Mouse (Mus musculus): ENCODE measurements at regions not wholly inside any gene's neighbourhood (a gene's known extent, or its start where the extent isn't known, plus 50 kb on each side); places are given as distances from the start of the nearest gene placed in this dataset.

DNA sequence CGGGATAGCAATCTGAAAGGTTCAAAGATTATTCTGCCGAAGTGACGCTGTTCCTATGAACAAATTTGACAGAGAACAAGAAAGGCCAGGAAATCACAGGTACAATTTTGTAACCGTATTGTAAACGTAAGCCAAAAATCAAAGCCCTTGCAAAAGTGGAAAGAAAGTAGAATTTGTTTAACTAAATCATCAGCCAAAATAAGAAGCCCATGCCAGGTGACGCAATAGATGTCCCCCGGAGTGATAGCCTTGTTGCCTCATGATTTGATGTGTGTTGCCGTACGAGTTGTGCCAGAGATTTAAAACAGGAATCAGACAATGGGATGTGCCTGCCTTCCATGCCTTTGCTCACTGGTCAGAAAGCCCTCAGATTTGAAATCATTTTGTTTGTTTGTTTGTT is 144.3 kb upstream of the Cdkn3 start:
- H3K4me3 ChIP-seq (ENCODE audit: insufficient read depth, low read depth, low read length), result no peak overlapping the region

DNA sequence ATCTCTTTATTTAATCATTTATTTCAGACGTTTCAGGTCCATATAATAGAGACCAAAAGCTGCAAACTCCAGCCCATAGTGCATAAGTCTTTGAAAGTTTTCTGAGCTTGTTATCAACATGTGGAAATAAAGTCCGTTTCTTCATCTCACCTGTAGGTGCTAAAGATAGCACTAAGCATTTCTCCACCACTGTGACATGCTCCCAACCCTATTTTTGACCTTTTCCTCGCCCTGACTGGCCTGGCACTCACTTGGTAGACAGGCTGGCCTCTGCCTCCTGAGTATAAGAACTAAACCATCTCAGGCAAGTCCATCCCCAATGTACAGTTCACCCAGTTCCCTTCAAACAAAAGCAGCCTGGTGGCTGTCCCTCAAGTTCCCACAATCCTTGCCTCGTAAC is 145.4 kb upstream of the Cdkn3 start:
- Histone ChIP-seq H3K27ac (replicated peaks; ENCODE audit: low read depth, low read length) (no peak overlapping the region), H3K4me3 (ENCODE audit: insufficient read depth, low read depth, low read length) (no peak overlapping the region), H3K4me1 (ENCODE audit: control insufficient read depth, insufficient read depth, insufficient read length, low read length) (no peaks in the 10 kb centered on the region)

More for the DNA sequence above, 144.3 kb upstream of the Cdkn3 start:
- no peak overlapping the region for H3K27ac ChIP-seq (replicated peaks; ENCODE audit: low read depth, low read length)
- H3K4me1 ChIP-seq (ENCODE audit: control insufficient read depth, insufficient read depth, insufficient read length, low read length), result no peaks in the 10 kb centered on the region

DNA sequence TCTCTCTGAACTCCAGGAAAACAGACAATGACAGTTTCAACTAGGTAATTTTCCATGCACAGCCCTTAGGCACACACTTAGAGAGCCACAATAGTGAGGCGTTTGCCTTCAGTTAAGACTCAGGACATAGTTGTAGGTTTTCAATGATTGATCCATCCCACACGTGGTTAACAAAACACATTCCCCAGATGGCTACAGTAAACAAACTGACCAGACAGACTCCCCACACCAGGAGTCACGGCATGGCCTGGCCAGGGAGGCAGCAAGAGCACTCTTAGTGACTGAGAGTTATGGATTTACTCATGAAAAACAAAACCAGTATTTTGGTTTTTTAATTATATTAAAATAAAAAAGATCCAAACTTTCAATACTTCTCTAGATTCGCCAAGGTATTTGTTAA is 146.6 kb upstream of the Cdkn3 start:
- no peak overlapping the region for H3K27ac ChIP-seq (replicated peaks; ENCODE audit: low read depth, low read length)
- no peaks in the 10 kb centered on the region for H3K4me1 ChIP-seq (ENCODE audit: control insufficient read depth, insufficient read depth, insufficient read length, low read length)
- H3K4me3 ChIP-seq (ENCODE audit: insufficient read depth, low read depth, low read length), result no peak overlapping the region

DNA sequence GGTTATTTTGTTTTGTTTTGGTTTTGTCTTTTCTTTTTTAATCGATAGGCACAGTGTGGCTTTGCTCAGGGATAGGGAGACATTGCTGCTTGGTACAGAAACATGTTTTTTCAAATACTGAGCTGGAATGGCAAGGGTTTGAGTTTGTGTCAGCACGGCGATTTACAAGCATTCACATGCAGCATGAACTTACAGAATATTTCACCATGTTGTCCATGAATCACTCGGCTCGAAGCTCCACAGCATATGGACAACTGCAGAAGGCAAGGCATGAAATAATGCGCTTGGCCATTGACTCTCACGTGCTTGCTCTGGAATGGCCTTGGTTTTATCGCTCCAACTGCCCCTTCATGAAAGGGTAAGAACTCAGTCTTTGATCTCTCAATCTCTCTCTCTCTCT is 147.1 kb upstream of the Cdkn3 start:
- no peak overlapping the region for H3K4me3 ChIP-seq (ENCODE audit: insufficient read depth, low read depth, low read length)

DNA sequence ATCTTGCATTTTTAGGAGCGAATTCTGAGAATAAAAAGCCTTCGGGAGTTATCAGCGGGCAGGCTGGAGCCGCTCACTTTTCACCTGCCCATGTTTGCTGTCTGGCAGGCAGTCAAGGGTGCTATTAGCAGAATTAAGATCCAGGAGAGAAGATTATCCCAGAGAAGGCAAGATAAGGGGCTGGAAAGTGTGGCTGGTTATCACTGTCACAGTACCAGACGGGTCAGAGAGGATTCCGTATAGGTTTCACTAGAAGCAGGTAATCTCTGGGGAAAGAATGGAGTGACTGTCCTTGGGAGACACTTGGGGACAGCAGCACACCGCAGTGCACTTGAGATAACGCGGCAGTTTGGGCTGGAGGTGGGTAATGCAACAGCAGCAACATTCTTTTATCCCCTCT is 147.8 kb upstream of the Cdkn3 start:
- Histone ChIP-seq H3K4me1 (ENCODE audit: control insufficient read depth, insufficient read depth, insufficient read length, low read length) (no peaks in the 10 kb centered on the region), H3K27ac (replicated peaks; ENCODE audit: low read depth, low read length) (no peak overlapping the region), H3K4me3 (ENCODE audit: insufficient read depth, low read depth, low read length) (no peak overlapping the region)

More for the DNA sequence above, 147.1 kb upstream of the Cdkn3 start:
- Histone ChIP-seq H3K27ac (replicated peaks; ENCODE audit: low read depth, low read length) (no peak overlapping the region), H3K4me1 (ENCODE audit: control insufficient read depth, insufficient read depth, insufficient read length, low read length) (no peaks in the 10 kb centered on the region)

DNA sequence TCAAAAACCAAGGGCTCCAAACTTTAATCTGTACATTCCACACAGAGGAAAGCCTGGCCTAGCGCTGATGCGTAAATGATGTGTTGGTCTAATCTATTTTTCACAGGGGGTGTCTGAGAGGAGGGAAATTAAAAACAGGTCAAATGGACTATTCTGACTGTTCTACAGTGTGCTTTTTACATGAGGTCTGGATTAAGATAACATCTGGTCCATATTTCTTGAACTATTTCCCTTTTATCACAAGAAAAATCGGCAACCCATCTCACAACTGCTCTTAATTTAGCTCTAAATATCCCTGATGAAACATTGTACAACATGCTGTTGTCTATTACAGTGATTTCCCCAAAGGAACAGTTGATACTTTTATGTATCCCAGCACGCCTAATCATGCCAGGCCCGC is 149.4 kb upstream of the Cdkn3 start:
- no peaks in the 10 kb centered on the region for H3K4me1 ChIP-seq (ENCODE audit: control insufficient read depth, insufficient read depth, insufficient read length, low read length)
- H3K4me3 ChIP-seq (ENCODE audit: insufficient read depth, low read depth, low read length), result no peak overlapping the region
- no peak overlapping the region for H3K27ac ChIP-seq (replicated peaks; ENCODE audit: low read depth, low read length)

DNA sequence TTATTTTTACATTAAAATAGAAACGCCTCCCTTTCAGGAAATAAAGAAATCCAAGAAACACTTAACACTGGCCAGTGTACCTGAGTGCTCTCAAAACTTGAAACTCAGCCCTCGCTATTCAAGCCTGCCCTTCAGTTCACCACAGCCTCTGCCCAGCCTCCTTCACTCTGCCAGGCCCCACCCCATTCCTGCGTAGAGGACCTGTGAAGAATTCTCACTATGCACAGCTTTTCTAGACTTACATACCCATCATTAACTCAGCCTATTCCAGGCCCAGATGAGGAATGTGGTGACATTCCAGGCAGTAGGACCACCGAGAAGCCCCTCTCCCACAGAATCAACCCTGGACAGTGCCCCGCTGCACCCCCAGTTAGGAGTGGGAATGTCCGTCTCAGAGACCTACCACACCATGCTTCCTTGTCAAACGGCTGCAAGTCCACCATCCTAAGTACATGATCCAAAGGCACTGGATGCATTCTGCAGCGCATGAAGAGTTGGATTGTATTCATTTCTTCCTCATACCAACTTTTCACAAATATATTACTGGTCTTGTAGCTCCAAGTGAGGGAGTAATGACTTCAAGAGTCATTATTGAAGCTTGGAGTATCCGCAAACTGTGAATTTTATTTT is 150.0 kb upstream of the Cdkn3 start:
- Histone ChIP-seq H3K27ac (replicated peaks; ENCODE audit: low read depth, low read length) (no peak overlapping the region), H3K4me3 (ENCODE audit: insufficient read depth, low read depth, low read length) (no peak overlapping the region), H3K4me1 (ENCODE audit: control insufficient read depth, insufficient read depth, insufficient read length, low read length) (no peaks in the 10 kb centered on the region)

DNA sequence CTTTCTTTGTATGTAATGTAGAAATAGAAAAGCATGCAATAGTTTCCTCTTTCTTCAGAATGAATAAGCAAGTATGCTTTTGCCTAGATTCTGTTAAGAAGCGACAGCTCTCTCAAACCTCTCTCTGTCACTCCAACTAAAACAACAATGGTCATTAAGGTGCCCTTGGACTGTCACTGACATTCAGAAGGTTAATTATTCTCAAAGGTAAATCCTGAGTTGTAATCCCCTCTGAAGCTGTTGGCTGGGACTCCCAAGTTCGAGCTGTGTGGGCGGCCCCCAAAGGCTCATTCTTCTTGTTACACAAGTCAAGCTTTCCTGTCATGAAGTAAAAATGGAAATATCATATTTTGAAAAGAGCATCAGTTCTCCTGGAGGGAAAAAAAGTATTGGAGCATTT is 153.6 kb upstream of the Cdkn3 start:
- H3K4me1 ChIP-seq (ENCODE audit: control insufficient read depth, insufficient read depth, insufficient read length, low read length), result no peaks in the 10 kb centered on the region
- H3K27ac ChIP-seq (replicated peaks; ENCODE audit: low read depth, low read length), result no peak overlapping the region
- H3K4me3 ChIP-seq (ENCODE audit: insufficient read depth, low read depth, low read length), result no peak overlapping the region

DNA sequence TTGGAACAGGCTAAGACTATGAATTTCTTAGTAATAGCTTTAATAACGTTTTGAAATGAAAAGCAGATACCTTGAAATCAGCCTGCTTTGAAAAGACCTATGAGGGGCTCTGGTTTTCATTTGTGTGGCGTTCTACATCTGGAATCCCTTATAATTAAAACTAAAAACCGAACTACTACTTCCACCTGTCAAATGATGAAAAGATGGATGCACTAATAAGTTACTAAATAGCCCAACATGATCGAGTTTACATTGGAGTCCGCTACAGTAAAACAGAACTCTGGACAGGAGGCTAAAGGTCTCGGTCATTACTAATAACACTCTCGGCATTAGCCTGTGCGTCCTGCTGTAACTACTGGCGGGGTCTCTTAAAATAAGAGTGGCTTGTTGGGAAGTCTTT is 154.3 kb upstream of the Cdkn3 start:
- Histone ChIP-seq H3K27ac (replicated peaks; ENCODE audit: low read depth, low read length) (no peak overlapping the region), H3K4me1 (ENCODE audit: control insufficient read depth, insufficient read depth, insufficient read length, low read length) (no peaks in the 10 kb centered on the region), H3K4me3 (ENCODE audit: insufficient read depth, low read depth, low read length) (no peak overlapping the region)

DNA sequence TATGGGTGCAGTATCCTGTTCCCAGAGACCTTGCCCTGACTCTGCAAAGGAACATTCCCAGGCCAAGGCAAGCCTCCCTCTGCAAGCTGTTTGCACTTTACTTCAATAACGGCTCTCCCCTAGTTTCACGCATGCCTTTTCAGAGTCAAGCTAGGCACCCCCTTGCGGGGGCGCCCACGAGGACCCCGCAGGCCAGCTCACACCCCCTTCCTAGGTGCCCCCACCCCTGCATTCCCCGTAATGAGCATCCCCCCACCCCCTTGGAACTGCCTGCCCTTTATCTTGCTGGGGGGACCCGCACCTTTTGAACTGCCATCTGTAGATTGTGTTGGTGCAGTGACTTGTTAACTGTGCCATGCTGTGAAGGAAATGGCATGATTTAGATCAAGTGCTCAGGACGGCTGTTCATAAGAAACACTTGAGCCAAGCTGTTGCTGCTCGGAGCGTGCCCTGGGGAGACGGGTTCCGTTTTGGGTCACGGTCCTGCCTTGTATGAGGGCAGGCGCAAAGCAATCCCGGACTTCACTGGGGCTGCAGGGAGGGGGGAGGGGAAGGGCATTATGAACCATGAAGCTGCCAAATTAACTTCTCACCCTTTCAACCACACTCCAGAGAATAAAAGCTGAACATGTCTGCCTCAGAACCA is 155.3 kb upstream of the Cdkn3 start:
- H3K4me1 ChIP-seq (ENCODE audit: control insufficient read depth, insufficient read depth, insufficient read length, low read length), result no peaks in the 10 kb centered on the region
- no peak overlapping the region for H3K4me3 ChIP-seq (ENCODE audit: insufficient read depth, low read depth, low read length)
- H3K27ac ChIP-seq (replicated peaks; ENCODE audit: low read depth, low read length), result no peak overlapping the region

DNA sequence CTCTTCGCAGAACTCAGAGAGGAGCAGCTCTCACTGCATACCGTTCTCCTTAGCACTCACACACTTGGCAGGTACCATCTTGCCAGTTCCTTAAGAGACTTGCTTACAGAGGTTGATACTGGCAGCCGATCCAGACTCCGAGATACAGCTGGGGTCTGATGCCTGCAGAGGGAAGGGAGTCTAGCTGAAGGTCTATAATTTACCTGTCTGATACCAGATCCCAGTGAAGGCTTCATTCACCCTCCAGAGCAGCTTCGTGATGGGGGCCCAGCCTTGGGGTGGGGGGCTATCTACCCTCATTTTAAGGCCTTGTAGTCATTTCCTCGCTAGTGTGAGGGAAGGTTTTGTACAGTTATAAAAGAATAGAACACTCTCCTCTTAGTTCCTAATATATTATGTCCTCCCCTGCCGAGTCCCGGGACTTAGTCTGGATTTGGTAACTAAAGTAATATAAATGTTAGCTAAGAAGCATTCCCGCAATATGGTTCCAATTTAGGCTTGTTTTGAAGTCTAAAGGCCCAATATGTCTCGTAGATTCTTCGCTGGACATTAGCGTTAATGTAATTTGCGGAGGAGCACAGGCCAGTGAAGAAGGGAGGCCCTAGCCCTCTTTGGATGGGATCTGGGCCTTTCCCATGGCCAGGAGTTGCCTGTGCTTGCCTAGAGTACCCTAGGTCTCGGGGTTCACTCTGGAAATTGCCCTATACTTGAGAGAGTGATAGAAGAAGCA is 156.0 kb upstream of the Cdkn3 start:
- Histone ChIP-seq H3K27ac (replicated peaks; ENCODE audit: low read depth, low read length) (no peak overlapping the region), H3K4me3 (ENCODE audit: insufficient read depth, low read depth, low read length) (no peak overlapping the region), H3K4me1 (ENCODE audit: control insufficient read depth, insufficient read depth, insufficient read length, low read length) (no peaks in the 10 kb centered on the region)

DNA sequence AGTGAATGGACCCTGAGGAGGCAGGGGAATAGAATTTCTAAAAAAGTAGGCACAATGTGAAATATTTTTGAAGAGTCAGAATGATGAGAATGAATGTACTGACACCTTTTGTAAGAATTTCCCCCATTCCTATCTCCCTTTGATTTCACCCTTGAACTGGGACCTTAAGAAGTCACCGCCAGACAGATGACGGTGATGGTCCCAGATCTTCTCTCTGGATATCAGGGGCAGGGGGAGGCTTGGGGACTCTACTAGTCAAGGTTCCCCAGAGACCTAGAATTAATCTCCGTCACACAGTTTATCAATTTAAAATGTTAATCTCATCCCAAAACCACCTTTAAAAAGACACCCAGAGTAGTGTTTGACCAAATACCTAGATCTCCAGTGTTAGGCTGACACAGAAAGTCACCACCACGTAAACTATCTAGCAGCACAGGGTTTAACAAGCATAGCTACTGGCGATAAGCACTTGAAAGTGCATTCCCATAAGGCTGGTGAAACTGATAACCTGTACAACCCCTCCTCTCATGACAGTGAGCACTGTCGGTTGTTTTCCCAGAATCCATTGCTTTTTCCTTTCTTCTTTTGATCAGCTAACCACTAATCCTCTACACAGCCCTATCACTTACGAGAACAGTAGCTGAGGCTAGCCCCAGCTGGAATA is 163.5 kb upstream of the Cdkn3 start:
- Histone ChIP-seq H3K27ac (replicated peaks; ENCODE audit: low read depth, low read length) (no peak overlapping the region), H3K4me3 (ENCODE audit: insufficient read depth, low read depth, low read length) (no peak overlapping the region), H3K4me1 (ENCODE audit: control insufficient read depth, insufficient read depth, insufficient read length, low read length) (no peaks in the 10 kb centered on the region)

DNA sequence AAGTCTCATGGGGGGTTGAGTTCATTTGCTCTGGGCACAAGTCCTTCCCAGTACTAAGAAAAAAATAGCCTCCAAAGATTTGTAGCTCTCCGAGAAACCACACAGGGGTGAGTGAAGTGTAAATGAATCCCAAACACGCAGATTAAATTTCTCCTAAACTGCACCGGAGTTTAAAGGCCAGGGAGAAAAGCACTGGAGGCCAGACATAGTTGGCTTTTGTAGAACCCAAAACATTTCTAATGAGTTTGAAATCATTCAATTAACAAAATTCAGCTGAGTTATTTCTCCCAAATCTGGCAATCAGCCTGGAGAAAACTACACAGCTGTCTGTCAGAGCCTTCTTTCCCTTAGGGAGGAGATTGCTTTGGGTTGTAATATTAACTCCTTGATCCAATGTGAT is 166.2 kb upstream of the Cdkn3 start:
- H3K4me1 ChIP-seq (ENCODE audit: control insufficient read depth, insufficient read depth, insufficient read length, low read length), result no peaks in the 10 kb centered on the region
- no peak overlapping the region for H3K27ac ChIP-seq (replicated peaks; ENCODE audit: low read depth, low read length)
- H3K4me3 ChIP-seq (ENCODE audit: insufficient read depth, low read depth, low read length), result no peak overlapping the region

DNA sequence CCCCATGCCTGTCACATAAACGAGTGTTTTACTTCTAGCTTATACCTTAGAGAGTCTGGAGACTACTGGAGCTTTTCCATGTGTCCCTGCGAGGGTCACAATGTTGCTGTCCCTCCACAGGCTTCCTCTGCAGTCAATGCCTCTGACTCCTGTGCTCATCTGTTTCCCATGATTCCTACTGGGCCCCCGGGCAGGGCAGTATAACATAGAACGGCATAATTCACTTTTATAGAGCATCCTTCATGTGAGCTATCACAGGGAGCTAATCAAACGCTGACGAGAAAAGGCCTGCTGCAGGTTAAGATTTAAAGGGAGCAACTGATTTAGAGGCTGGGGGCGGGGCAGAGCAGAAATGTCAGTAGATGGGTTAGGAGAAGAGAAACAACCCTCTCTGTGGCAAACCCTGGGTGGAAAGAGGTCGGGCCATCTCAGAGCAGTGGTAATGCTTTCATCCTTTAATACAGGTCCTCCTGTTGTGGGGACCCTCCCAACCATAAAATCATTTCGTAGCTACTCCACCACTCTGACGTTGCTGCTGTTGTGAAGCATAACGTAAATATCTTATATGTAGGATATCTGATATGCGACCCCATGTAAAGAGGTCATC is 168.5 kb upstream of the Cdkn3 start:
- Histone ChIP-seq H3K4me3 (ENCODE audit: insufficient read depth, low read depth, low read length) (no peak overlapping the region), H3K27ac (replicated peaks; ENCODE audit: low read depth, low read length) (no peak overlapping the region), H3K4me1 (ENCODE audit: control insufficient read depth, insufficient read depth, insufficient read length, low read length) (no peaks in the 10 kb centered on the region)

DNA sequence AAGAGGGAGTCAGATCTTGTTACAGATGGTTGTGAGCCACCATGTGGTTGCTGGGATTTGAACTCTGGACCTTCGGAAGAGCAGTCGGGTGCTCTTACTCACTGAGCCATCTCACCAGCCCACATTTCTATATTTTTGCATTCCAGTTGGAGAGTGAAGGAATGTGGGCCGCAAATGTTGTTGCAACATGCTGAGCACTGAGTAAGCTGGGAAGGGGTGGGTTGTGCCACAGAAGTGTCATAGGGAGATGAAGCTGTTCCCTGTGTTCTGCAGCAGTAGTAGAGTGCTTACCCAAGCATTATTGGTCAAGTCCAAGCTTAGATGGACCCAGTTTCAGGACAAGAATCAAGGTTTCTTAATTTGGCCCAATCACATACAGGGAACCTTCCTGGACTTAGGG is 169.1 kb upstream of the Cdkn3 start:
- Histone ChIP-seq H3K4me3 (ENCODE audit: insufficient read depth, low read depth, low read length) (no peak overlapping the region), H3K4me1 (ENCODE audit: control insufficient read depth, insufficient read depth, insufficient read length, low read length) (no peaks in the 10 kb centered on the region), H3K27ac (replicated peaks; ENCODE audit: low read depth, low read length) (no peak overlapping the region)

All from brown adipose tissue, adult 24 weeks (tissue).